Mouse (Mus musculus) spleen, postnatal 10 days (tissue): ENCODE data around the gene Dbi.

ENCODE experiments used
- DNase-seq, 2 experiments: peaks; one replicate each; pipeline ENCODE4 v3.0.0; 2021 to 2022; ENCODE audit warnings: low spot score in 2 of 2

The Dbi gene

DNA sequence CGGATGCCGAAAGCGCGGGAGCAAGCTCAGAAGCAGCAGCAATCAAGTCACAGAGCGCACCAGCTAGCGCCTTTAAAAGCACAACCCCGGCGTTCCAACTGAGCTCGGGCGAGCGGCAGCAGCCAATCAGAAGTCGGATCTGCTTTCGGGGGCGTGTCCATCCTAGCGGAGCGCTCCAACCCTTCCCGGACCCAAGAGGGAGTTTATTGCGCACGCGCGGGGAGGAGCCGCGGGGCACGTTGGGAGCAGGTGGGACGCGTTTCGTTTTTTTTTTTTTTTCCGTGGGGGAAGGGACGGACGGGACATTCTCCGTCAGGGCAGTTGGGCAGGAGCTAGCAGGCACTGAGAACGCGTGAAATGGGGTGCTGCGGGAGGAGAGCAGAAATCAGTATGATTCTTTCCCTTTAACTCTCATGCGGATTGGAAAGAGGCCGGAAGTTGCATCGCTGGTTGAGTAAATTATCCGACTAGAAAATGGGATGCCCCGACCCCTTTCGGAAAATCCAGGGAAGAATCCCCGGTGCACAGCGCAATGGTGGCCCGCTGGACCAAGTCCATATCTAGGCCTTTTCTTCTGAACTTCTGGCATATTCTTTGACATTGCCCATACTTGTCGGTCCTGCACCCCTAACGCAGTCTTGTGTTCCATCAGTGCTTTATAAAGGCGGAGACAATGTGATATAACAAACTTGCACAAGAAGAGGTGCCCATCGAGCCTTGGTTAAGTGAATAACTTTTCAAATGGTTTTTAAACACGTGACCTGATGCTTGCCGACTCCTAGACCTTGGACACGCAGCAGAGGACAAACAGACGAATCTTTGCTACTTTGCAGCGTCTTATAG is at the start of gene Dbi, which contains the start of gene 3110009E18Rik:
Gene Dbi (minus strand): TSS at position 110 of the 843 bp plus-strand sequence.
Gene 3110009E18Rik (plus strand): TSS at position 219 of the 843 bp plus-strand sequence.
- peak; percentile 87 to 96 for DNase-seq

DNA sequence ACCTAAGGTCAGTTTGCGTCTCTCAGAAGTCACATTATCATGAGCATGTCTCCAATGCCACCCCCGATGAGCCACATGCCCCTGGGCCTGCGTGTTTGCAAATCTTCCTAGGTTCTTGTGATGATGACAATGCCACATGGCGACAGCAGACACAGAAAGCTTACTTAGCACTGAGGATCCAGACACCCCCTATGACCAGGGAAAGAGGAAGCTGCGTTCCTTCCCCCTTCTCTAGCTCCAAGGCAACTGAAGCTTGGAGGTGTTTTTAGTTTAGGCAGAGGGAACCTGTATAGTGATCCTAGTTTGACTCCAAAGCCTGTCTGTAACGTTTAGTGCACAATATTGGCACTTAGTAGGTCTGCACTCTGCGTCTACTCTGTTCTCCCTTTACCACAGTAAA is 49.4 kb upstream of the Dbi start:
- DNase-seq: no peak

DNA sequence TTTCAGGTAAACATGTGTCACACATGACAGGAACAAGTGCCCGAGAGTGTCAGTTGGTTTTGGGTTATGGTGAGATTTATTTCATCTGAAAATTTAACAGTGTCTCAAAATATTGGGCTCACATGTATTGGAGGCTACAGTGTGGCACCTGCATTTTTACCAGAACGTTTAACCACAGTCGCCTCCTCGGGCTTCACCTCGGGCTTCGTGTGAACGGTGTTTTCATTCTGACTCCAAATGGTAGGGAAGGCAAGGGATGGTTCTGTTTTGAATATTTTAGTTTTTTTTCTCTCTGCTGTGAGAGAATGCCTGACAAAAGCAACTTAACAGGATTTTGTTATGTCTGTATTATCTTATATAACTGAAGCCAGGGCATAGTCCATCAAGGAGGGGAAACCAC is 47.8 kb upstream of the Dbi start:
- no peak for DNase-seq

DNA sequence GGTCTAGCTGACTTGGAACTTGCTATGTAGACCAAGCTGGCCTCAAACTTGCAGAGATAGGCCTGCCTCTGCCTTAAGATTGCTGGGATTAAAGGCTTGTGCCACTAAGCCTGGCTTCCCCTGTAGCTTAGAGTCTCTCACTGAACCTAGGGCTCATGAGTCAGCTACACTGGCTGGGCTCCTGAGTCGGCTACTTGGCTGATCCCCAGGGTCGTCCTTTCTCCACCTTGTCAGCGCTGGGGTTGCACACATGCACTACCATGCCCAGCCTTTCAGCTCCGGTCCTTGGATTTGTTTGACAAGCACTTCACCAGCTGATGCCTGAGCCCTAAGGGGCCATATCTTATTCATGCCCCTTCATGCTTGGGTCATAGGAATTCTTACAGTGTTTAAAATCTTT is 47.1 kb upstream of the Dbi start:
- no peak for DNase-seq

DNA sequence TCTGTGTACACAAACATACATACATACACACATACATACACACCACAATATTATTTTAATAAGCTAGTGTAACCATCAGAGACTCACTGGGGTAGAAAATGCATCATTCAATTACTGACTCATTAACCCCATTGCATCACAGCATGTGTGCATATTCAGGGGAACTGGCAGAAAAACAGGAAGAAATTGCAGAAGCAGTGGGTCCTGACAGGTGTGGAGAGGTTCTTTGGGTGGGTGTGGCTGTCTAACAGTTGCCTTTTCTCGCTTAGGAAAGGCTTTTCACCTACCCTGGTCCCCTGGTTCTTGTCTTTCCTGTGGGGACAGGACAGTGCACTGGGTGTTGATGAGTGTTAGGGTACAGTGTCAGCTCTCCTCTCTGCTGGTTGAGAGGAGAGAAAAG is 41.7 kb upstream of the Dbi start:
- no peak for DNase-seq

DNA sequence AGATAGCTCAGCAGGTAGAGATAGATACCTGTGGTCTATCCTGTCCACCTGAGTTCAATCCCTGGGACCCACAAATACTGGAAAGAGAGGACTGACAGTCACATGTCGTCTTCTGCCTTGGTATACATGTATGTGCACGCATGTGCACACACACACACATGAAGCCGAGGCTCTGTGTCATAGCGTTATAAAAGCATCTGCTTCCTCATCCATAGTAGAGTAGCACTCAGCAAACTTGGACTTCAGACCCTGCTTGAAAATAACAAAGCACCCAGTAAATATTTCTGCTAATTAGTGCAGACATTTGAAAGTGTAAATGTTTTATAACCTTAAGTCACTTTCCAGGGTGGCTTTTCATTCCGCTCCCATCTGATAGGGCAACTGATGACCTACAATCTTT is 40.6 kb upstream of the Dbi start:
- no peak for DNase-seq

DNA sequence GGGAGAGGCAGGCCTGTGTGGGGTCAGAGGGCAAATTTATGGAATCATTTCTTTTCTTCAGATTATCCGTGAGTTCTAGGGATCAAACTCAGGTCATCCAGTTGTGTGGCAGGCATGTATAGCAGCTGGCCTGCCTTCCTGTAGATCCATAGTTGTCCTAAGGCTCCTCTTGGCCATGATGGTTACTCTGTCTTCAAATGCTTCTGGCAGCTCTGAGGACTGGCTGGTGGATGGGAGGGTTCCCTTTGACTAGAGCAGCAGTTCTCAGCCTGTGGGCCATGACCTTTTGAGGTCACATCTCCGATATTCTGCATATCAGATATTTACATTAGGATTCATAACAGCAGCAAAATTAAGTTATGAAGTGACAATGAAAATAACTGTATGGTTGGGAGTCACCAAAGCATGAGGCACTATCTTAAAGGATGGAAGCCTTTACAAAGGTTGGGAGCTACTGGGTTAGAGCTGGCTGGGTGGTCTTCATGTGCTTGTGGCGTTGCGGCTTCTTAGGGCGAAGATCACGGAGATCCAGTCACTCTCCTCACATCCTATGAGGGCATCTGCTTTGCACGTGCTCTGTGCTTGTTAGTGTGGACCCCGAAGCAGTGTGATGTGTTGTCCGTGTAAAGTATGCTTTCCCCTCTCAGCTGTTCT is 37.7 kb upstream of the Dbi start:
- DNase-seq: no peak

DNA sequence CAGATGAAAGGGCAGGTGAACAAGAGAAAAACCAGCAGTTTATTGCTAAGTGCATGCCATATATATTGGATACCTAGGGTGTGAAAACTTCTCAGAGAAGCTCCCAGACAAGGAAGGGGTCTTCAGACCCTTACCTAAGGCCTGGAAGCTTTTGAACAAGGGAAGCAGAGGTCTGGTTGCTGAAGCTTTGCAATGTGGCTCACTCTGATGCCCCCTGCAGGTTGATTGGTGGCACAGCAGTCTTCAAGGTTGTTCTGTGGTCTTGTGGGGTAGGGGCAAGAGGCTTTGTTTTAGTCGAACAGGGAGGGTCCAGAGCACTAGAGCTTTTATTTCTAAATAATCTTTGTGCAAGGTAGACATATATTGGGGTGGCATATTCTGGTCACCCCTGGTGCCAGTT is 34.4 kb upstream of the Dbi start:
- peak in 1 of 2 experiments; percentile 31 for DNase-seq

DNA sequence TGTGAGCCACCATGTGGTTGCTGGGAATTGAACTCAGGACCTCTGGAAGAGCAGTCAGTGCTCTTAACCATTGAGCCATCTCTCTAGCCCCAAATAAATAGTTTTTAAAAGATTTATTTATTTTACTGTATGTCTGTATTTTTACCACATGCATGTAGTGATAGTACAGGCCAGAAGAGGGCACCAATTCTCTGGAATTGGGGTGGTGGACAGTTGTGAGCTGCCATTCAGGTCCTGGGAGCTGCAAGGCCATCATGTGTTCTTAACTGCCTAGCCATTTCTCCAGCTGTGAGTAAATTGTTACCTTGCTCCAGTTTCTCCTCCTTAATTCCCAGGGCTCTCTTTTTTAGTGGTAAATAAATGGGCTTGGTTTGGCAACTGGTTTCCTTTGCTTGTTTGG is 33.4 kb upstream of the Dbi start:
- peak in 1 of 2 experiments; percentile 58 for DNase-seq

DNA sequence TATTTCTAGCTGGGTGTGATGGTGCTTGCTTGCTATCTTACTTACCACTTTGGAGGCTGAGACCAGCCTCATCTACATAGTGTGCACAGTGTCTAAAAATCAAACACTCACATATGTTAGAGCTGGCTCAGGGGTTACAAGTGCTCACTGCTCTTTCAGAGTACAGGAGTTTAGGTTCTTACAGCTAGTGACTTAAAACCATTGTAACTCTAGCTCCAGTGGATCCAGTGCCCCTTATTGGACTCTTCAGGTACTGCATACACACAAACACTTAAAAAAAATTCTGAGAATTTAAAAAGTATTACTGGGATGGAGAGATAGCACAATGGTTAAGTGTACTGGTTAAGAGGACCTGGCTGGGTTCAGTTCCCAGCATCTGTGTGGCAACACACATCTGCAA is 26.1 kb upstream of the Dbi start:
- no peak for DNase-seq

DNA sequence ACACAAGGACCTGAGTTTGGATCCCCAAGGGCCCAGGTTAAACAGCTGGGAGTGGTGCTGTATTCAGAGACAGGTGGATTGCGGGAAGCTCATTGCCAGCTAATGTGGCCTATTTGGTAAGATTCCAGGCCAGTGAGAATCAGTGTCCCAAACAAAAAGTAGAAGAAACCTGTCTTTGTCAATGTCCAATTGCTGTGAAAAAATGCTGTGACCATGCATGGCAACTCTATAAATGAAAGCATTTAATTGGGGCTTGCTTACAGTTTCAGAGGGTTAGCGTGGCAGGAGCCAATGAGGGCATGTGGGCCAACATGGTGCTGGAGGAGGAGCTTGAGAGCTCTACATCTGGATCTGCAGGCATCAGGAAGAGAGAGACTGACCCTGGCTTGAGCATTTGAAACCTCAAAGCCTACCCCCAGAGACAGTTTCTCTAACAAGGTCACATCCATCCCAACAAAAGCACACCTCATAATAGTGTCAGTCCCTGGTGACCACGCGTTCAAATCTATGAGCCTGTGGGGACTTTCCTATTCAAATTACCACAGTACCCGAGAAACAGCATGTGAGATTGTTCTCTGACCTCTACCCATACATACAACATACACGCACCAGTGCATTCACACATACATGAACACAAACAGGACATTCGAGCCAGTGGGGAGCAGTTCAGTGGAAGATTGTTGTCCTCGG is 24.8 kb upstream of the Dbi start:
- DNase-seq: no peak

DNA sequence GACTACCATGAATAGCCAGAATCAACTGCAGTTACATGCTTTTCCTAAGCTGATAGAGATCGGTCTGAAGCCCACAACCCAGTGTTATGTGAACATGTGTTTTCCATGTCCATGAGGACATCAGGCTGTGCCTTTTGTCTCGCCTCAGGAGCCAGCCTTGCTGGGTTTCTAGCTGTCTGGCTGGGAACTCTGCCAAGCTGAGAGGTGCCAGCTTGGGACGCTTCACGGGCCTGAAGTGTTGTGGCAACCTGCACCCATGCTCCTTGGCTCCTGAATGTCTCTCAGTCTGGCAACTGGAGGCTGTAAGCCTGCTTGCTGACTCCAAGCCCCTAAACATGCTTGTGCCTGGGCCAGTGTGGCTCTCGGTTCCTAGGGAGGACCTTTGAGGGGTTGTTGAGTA is 21.7 kb upstream of the Dbi start:
- no peak for DNase-seq

DNA sequence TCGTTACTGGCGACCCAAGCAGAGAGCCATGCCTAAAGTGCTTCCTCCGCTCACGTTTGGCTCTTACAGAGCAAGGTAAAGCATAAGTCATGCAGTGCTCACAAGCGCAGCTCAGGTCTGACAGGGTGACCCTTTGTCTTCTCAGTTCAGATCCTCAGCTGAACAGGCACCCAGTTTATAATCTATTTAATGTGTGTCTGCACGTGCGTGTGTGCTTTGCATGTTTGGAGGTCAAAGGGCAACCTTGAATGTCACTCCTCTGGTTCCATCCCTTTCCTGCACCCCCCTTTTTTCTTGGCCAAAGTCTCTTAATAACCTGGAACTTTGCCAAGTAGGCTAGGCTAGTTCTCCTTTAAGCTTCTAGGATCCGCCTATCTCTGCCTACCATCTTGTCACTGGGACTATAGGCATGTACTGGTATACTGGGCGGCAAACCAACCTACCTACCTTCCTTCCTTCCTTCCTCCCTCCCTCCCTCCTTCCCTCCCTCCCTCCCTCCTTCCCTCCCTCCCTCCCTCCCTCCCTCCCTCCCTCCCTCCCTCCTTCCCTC is 19.3 kb upstream of the Dbi start:
- no peak for DNase-seq

DNA sequence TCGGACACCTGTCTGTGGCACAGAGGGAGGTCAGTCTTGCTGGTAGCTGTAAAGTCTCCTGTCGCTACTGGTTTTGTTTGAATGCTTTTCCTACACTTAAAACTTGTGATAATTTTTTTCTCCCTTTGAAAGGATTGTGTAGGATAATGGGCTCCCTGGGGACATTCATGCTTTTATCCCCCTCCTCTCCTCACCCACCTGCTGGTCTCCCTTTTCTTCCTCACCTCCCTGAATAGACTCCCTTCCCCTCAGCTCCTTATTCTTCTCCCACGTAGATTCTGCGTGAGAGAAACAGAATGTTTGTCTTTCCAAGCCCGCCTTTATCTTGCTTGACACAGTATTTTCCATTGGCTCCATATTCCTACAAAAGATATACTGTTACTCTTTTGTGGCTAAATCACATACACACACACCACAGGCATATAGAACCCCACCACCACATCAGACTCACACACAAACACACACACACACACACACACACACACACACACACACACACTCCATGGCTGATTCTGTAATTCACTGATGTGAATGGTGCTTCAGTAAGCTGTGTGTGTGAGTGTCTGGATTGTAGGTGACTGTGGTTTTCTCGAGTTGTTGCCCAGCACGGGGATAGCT is 18.2 kb upstream of the Dbi start:
- DNase-seq: no peak

DNA sequence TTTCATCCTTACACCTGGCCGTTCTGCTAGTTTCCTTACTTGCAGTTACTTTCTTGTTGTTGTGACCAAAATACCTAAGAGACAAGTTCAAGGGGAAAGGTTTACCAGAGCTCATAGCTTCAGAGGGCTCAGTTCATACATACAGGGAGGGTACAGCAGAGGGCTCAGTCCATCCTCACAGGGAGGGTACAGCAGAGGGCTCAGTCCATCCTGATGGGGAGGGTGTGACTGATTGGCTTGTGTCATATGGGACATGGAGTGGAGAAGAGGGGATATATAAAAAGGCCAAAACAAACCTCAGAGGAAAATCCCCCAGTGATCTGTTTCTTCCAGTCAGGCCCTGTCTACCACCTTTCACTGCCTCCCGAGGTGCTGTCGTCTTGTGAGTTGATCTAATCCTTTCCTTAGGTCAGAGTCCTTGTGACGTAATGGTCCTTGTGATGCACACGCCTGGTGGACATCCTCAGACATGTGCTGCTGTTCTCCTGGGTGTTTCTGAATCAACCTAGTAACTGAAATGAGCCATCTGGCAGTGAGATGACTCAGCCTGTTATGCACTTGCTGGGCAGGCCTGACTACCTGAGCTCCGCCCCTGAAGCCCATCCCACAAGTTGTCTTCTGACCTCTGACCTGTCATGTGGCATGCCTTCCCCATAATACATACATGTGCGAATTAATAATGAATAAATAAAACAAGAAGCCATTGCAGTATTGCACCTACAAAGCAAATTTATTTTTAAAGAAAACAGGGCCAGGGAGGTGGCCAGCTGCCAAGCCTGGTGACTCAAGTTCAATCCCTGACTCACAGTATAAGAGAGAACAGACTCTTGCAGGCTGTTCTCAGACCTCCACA is 15.3 kb upstream of the Dbi start:
- no peak for DNase-seq

DNA sequence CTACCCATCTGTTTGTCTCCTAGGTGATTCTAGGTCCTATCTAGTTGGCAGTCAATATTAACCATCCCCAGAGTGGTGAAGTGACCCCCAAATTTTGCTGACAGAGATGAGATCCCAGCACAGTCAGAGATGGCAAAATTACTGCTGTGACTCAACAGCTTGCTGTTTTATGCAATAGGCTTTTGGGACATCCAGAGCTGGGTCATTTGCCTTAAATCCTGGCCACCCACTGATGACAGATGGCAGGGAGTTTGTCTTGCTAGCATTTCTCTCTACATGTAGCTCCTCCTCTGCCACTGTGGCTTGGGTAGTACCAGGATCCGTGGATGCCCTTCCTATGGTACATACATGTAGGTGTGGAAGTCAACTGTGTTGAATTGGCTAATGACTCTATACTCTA is 11.5 kb upstream of the Dbi start:
- DNase-seq: no peak

DNA sequence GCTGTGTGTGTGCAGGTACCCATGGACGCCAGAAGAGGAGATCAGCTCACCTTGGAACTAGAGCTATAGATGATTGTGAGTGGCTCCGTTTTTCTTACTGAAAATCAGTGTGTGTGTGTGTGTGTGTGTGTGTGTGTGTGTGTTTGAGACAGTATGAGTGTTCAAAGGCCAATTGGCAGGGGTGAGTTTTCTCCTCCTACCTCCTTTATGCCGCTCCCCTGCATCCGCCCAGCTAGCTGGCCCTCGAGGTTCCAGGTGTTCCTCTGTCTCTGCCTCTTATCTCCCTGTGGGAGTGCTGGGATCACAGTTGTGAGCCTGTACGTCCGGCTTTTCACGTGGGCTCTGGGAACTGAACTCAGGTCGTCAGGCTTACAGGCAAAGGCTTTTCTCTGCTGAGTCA is 5.4 kb upstream of the Dbi start:
- DNase-seq: no peak

DNA sequence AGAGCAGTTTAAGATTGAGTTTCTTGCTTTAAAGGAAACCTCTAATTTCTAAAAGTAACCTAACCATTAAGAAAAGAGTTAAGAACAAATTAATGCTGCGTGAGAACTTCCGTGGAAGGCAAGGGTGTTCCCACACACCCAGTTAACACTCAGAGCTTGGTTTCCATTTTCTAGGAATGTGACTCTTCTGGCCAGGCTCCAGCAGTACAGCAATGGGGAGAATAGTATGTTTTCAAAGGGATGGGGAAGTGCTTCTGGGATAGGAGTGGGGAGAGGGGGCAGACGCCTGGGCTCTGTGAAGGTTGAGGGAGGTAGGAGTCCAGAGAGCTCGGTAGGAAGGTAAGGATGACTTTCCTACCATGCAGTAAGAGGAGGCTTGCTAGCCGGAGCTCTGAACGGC is 4.6 kb upstream of the Dbi start:
- DNase-seq: no peak

DNA sequence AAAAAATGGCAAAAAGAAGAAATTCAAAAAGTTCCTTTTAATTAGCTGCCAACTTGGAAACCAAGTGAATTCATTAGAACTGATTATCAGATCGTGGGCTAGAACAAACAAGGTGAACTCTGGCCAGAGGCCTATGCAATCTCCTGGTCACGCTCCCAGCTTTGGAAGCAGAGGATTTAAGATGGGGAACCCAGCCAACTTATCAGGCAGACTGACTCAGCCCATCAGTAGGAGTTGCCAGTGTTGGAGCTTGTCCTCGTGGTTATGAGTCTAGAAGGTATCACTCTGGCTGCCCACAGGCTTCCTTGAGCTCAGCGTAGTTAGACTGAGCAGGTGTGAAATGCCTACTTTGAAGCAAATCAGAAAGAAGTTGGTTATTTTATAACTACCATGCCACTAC is 4.0 kb upstream of the Dbi start:
- DNase-seq: no peak

DNA sequence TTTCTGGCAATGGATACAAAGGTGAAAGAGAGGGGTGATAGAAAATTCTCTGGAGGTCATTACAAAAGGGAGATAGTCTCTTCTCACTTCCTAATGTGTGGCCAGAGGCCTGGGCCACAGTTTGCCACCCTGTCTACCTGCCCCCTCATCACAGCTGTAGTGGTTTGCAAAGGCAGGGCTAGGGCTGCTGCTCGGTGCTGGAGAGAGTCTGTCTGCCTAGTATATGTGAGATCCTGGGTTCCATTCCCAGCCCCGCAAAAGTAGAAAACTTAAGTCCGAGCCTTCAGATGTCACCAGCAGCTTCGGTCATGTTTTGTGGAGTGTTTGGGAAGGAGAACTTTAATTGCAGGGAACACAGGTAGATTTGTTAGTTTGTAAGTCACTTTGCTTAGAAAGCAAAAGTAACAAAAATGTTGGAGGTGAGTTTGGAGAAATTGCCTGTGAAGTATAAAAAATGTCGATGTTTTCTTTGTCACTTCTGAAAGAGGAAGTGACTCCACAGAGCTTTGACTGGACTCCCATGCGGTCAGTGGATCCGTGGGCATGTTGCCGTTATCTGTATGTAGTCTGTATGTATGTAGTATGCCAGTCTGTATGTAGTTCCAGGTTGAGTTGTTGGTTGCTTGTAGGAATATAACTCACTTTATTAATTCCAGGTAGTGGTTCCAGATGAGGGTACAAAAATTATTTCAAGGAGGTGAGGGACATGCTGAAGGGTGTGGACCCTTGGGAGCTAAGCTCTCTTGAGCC is 1.9 kb upstream of the Dbi start:
- DNase-seq: no peak
